Mouse (Mus musculus): ENCODE results near the gene Nrtn. TPM values are rescaled to one million over a fixed set of nuclear protein-coding genes. Genes with fewer than 3 reads are reported as not detected.

The Nrtn gene
- total RNA-seq, 4 experiments from 2014 or later, result 1.9 to 5.0 (median 3.5) TPM

GRCm38 (mm10) chr17:56723419-56724161 is 33.7 kb downstream of the Nrtn start:
- DNase-seq (ENCODE audit: low spot score in 2 of 2), result no peak

GRCm38 (mm10) chr17:56722441-56722840 is 34.9 kb downstream of the Nrtn start:
- DNase-seq (ENCODE audit: low spot score in 2 of 2), result peak in 1 of 2 experiments; percentile 72

- DNase-seq (ENCODE audit: low spot score in 2 of 2), result peak; percentile 87 to 92
Observed at GRCm38 (mm10) chr17:56717363-56718058, 39.8 kb downstream of the Nrtn start, which contains the start of the genes Ndufa11 and Vmac. Ndufa11 (plus strand) TSS chr17:56717767. Vmac (minus strand) TSS chr17:56718022.

GRCm38 (mm10) chr17:56716655-56717362 is 40.5 kb downstream of the Nrtn start:
- DNase-seq (ENCODE audit: low spot score in 2 of 2), result peak; percentile 96 to 97

- no peak for DNase-seq (ENCODE audit: low spot score in 2 of 2)
Observed at GRCm38 (mm10) chr17:56715914-56716654, 41.2 kb downstream of the Nrtn start.

GRCm38 (mm10) chr17:56715360-56715759 is 42.0 kb downstream of the Nrtn start:
- no peak for DNase-seq (ENCODE audit: low spot score in 2 of 2)

- DNase-seq (ENCODE audit: low spot score in 2 of 2), result no peak
Observed at GRCm38 (mm10) chr17:56709708-56710107, 47.6 kb downstream of the Nrtn start.

- DNase-seq (ENCODE audit: low spot score in 2 of 2), result no peak
Observed at GRCm38 (mm10) chr17:56708692-56709091, 48.6 kb downstream of the Nrtn start.

GRCm38 (mm10) chr17:56706515-56706914 is 50.8 kb downstream of the Nrtn start:
- DNase-seq (ENCODE audit: low spot score in 2 of 2), result no peak

GRCm38 (mm10) chr17:56703038-56703437 is 54.3 kb downstream of the Nrtn start:
- DNase-seq (ENCODE audit: low spot score in 2 of 2), result no peak

Other genes starting within 250 kb of the Nrtn start
- gene Znrf4, start 245.1 kb downstream of the Nrtn start, total RNA-seq (2022), result not detected
- gene Gm20219, start 203.1 kb downstream of the Nrtn start, total RNA-seq (2022), result under 1 TPM; 0.31 to 0.83 (median 0.40) TPM
- 10 to 100 TPM; 19.7 to 30.7 (median 25.9) TPM for gene Safb2, start 172.9 kb downstream of the Nrtn start, total RNA-seq (2022)
- 10 to 100 TPM; 29.6 to 46.7 (median 37.6) TPM for gene Safb, start 172.7 kb downstream of the Nrtn start, total RNA-seq (2022)
- gene 2410015M20Rik, start 147.8 kb downstream of the Nrtn start, total RNA-seq (2022), result 100 to 1,000 TPM; 119 to 142 (median 131) TPM
- gene Rpl36, start 144.1 kb downstream of the Nrtn start, total RNA-seq (2022), result 100 to 1,000 TPM; 576 to 726 (median 610) TPM
- 10 to 100 TPM; 63.0 to 69.4 (median 67.5) TPM for gene Lonp1, start 130.6 kb downstream of the Nrtn start, total RNA-seq (2022)
- gene Catsperd, start 129.4 kb downstream of the Nrtn start, total RNA-seq (2022), result not detected
- gene Ranbp3, start 84.2 kb downstream of the Nrtn start, total RNA-seq (2022), result 10 to 100 TPM; 36.5 to 40.7 (median 39.7) TPM
- gene Ndufa11, start 39.8 kb downstream of the Nrtn start, total RNA-seq (2022), result 100 to 1,000 TPM; 325 to 413 (median 358) TPM
- 1 to 10 TPM; 1.8 to 3.1 (median 2.4) TPM for gene Vmac, start 39.5 kb downstream of the Nrtn start, total RNA-seq (2022)
- gene Dus3l, start 7.2 kb upstream of the Nrtn start, total RNA-seq (2022), result 10 to 100 TPM; 12.6 to 17.4 (median 15.4) TPM
- gene Prr22, start 12.7 kb upstream of the Nrtn start, total RNA-seq (2022), result under 1 TPM in 1 of 4 experiments, not detected in 3; 0.12 TPM
- 1 to 10 TPM; 1.8 to 3.6 (median 2.5) TPM for gene Rfx2, start 73.5 kb upstream of the Nrtn start, total RNA-seq (2022)
- gene Acsbg2, start 116.9 kb upstream of the Nrtn start, total RNA-seq (2022), result not detected
- not detected for gene 1700061G19Rik, start 117.9 kb upstream of the Nrtn start, total RNA-seq (2022)
- gene Mllt1, start 177.9 kb upstream of the Nrtn start, total RNA-seq (2022), result 10 to 100 TPM; 19.5 to 24.2 (median 21.8) TPM
- not detected for gene Acer1, start 224.6 kb upstream of the Nrtn start, total RNA-seq (2022)
- gene Clpp, start 232.8 kb upstream of the Nrtn start, total RNA-seq (2022), result 10 to 100 TPM; 35.8 to 39.5 (median 37.5) TPM
- gene Alkbh7, start 239.8 kb upstream of the Nrtn start, total RNA-seq (2022), result 10 to 100 TPM; 20.2 to 27.1 (median 21.9) TPM
- not detected for gene Pspn, start 242.5 kb upstream of the Nrtn start, total RNA-seq (2022)